Mouse (Mus musculus): ENCODE results near the gene Bst2.

GRCm38 (mm10) chr8:71497077-71497645 lies 40.1 kb downstream of the Bst2 start:
- TF ChIP-seq CTCF (IDR thresholded peaks at IDR 0.05; ENCODE audit: low read depth, low read length), result no peak
- TF ChIP-seq POLR2A (IDR thresholded peaks at IDR 0.05; ENCODE audit: borderline replicate concordance, low read depth, low read length), result no peak

Measured in bone marrow macrophage, adult 2 months (primary cell).